Mouse (Mus musculus): Measurements from ENCODE around the gene Socs3.
A peak's percentile ranks its signal among the peaks of the same experiment; 100 is the strongest.

Socs3 gene

GRCm38 (mm10) chr11:117969945-117970872, at the start of gene Socs3:
TSS of gene Socs3 (minus strand) at chr11:117970047.
- DNase-seq (ENCODE audit: low spot score in 2 of 2), result peak; percentile 89 to 95

GRCm38 (mm10) chr11:118018328-118018727, 48.5 kb upstream of the Socs3 start:
- peak in 1 of 2 experiments; percentile 56 for DNase-seq (ENCODE audit: low spot score in 2 of 2)

GRCm38 (mm10) chr11:118015381-118016145, 45.7 kb upstream of the Socs3 start:
- DNase-seq (ENCODE audit: low spot score in 2 of 2), result peak in 1 of 2 experiments; percentile 40

GRCm38 (mm10) chr11:118014391-118014995, 44.6 kb upstream of the Socs3 start:
- DNase-seq (ENCODE audit: low spot score in 2 of 2), result peak in 1 of 2 experiments; percentile 50

- no peak for DNase-seq (ENCODE audit: low spot score in 2 of 2)
Observed at GRCm38 (mm10) chr11:118013339-118013738, 43.5 kb upstream of the Socs3 start.

GRCm38 (mm10) chr11:118012595-118012994, 42.7 kb upstream of the Socs3 start:
- no peak for DNase-seq (ENCODE audit: low spot score in 2 of 2)

- DNase-seq (ENCODE audit: low spot score in 2 of 2), result no peak
Observed at GRCm38 (mm10) chr11:118009865-118010571, 40.2 kb upstream of the Socs3 start.

GRCm38 (mm10) chr11:118008843-118009242, 39.0 kb upstream of the Socs3 start:
- DNase-seq (ENCODE audit: low spot score in 2 of 2), result no peak

- DNase-seq (ENCODE audit: low spot score in 2 of 2), result no peak
Observed at GRCm38 (mm10) chr11:118008144-118008805, 38.4 kb upstream of the Socs3 start.

GRCm38 (mm10) chr11:118007460-118008143, 37.8 kb upstream of the Socs3 start:
- DNase-seq (ENCODE audit: low spot score in 2 of 2), result peak in 1 of 2 experiments; percentile 57

- DNase-seq (ENCODE audit: low spot score in 2 of 2), result no peak
Observed at GRCm38 (mm10) chr11:118004217-118004616, 34.4 kb upstream of the Socs3 start.

- DNase-seq (ENCODE audit: low spot score in 2 of 2), result no peak
Observed at GRCm38 (mm10) chr11:118003718-118004117, 33.9 kb upstream of the Socs3 start.

GRCm38 (mm10) chr11:118003176-118003575, 33.3 kb upstream of the Socs3 start:
- no peak for DNase-seq (ENCODE audit: low spot score in 2 of 2)

- DNase-seq (ENCODE audit: low spot score in 2 of 2), result peak; percentile 59 to 81
Observed at GRCm38 (mm10) chr11:118000565-118001215, 30.8 kb upstream of the Socs3 start.

GRCm38 (mm10) chr11:118000083-118000482, 30.2 kb upstream of the Socs3 start:
- DNase-seq (ENCODE audit: low spot score in 2 of 2), result no peak

GRCm38 (mm10) chr11:117999260-117999934, 29.6 kb upstream of the Socs3 start:
- DNase-seq (ENCODE audit: low spot score in 2 of 2), result no peak

GRCm38 (mm10) chr11:117998356-117998755, 28.5 kb upstream of the Socs3 start:
- no peak for DNase-seq (ENCODE audit: low spot score in 2 of 2)

- DNase-seq (ENCODE audit: low spot score in 2 of 2), result no peak
Observed at GRCm38 (mm10) chr11:117997085-117997484, 27.2 kb upstream of the Socs3 start.

GRCm38 (mm10) chr11:117996066-117996465, 26.2 kb upstream of the Socs3 start:
- no peak for DNase-seq (ENCODE audit: low spot score in 2 of 2)

All from spleen, postnatal 10 days (tissue).